Mouse (Mus musculus) MEL (cell line): ENCODE measurements at regions not wholly inside any gene's neighbourhood (a gene's known extent, or its start where the extent isn't known, plus 50 kb on each side); places are given as distances from the start of the nearest gene placed in this dataset.

Experiments
- CTCF ChIP-seq, 3 experiments: IDR thresholded peaks in 2 of 3; conservative IDR thresholded peaks in 1 of 3; 2 replicates each; pipeline ENCODE4 v1.5.1; 2011 to 2012; ENCODE audit warnings: low read length in 3 of 3, low read depth in 2 of 3, mild to moderate bottlenecking in 2 of 3, improper control_type of control experiment in 1 of 3, inconsistent platforms in 1 of 3, mixed read lengths in 1 of 3, moderate library complexity in 1 of 3; ENCODE audit not compliant: control insufficient read depth in 1 of 3, insufficient read depth in 1 of 3, poor library complexity in 1 of 3, severe bottlenecking in 1 of 3
- E2F4 ChIP-seq: IDR thresholded peaks from 2 replicates; pipeline ENCODE4 v1.6.1; 2011; ENCODE audit warnings: low read depth, low read length, improper control_type of control experiment, borderline replicate concordance
- EP300 ChIP-seq, 2 experiments: IDR thresholded peaks; 2 replicates each; pipeline ENCODE4 v1.6.1; 2011; ENCODE audit warnings: improper control_type of control experiment in 2 of 2, low read length in 2 of 2, low read depth in 1 of 2, mild to moderate bottlenecking in 1 of 2
- ETS1 ChIP-seq: IDR thresholded peaks from 2 replicates; pipeline ENCODE4 v1.6.1; 2012; ENCODE audit warnings: low read depth, mild to moderate bottlenecking, inconsistent platforms, low read length, improper control_type of control experiment, moderate library complexity
- MAFK ChIP-seq: IDR thresholded peaks from 2 replicates; pipeline ENCODE4 v1.6.1; 2011; ENCODE audit warnings: low read depth, mild to moderate bottlenecking, low read length, improper control_type of control experiment, borderline replicate concordance
- MAX ChIP-seq: IDR thresholded peaks from 2 replicates; pipeline ENCODE4 v1.6.1; 2011; ENCODE audit warnings: low read length, improper control_type of control experiment
- POLR2A ChIP-seq, 2 experiments: IDR thresholded peaks; 2 replicates each; pipeline ENCODE4 v1.6.1; 2011 to 2012; ENCODE audit warnings: low read length in 2 of 2, mild to moderate bottlenecking in 2 of 2, control low read depth in 1 of 2, improper control_type of control experiment in 1 of 2, low read depth in 1 of 2, moderate library complexity in 1 of 2; ENCODE audit not compliant: control insufficient read depth in 1 of 2, insufficient read depth in 1 of 2, poor library complexity in 1 of 2
- SIN3A ChIP-seq: IDR thresholded peaks from 2 replicates; pipeline ENCODE4 v1.6.1; 2012; ENCODE audit warnings: low read length, improper control_type of control experiment, inconsistent platforms
- UBTF ChIP-seq: IDR thresholded peaks from 2 replicates; pipeline ENCODE4 v1.6.1; 2012; ENCODE audit warnings: low read depth, mild to moderate bottlenecking, inconsistent platforms, low read length, improper control_type of control experiment, moderate library complexity, borderline replicate concordance; ENCODE audit not compliant: insufficient read depth

DNA sequence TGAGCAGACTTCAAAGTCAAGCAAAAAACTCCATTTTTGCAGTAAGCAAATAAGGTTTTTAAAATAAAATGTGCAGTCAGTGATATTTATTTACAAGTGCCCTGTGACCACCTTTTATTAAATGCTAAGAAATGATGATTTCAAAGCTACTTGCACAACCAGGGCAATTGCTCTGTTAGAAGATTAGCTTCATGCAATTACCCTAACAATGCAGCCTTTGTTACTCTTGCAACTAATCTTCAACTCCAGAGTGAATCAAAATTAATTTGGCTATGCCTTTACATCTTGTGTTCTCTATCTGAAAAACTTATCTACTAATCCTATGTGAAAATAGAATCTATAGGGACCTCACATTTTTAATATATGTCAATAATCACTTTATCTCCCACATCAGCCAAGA lies 160.3 kb upstream of the Gm6657 start:
- no peak for TF ChIP-seq E2F4
- TF ChIP-seq MAFK: no peak
- no peak for TF ChIP-seq ETS1
- no peak for TF ChIP-seq EP300 (IDR thresholded peaks at IDR 0.05; ENCODE audit: low read depth in 1 of 2, low read length in 2 of 2)
- no peak for TF ChIP-seq MAX
- TF ChIP-seq POLR2A (IDR thresholded peaks at IDR 0.05; ENCODE audit: control insufficient read depth in 1 of 2, insufficient read depth in 1 of 2, low read depth in 1 of 2, low read length in 2 of 2, poor library complexity in 1 of 2): no peak
- no peak for TF ChIP-seq CTCF (IDR thresholded peaks at IDR 0.05 in 2 of 3, conservative IDR thresholded peaks at IDR 0.05 in 1 of 3; ENCODE audit: control insufficient read depth in 1 of 3, insufficient read depth in 1 of 3, low read depth in 2 of 3, low read length in 3 of 3, poor library complexity in 1 of 3, severe bottlenecking in 1 of 3)
- no peak for TF ChIP-seq SIN3A
- TF ChIP-seq UBTF: no peak
